Mouse (Mus musculus): ENCODE measurements around the gene Foxp1.

GRCm38 (mm10) chr6:99138041-99138440, 384.5 kb downstream of the Foxp1 start:
- no peak for TF ChIP-seq CTCF (IDR thresholded peaks at IDR 0.05; ENCODE audit: borderline replicate concordance, control insufficient read depth, extremely low read depth, insufficient read depth, low read length, poor library complexity)
- no peak for TF ChIP-seq POLR2A (IDR thresholded peaks at IDR 0.05; ENCODE audit: control insufficient read depth, extremely low read depth, insufficient read depth, low read length, poor library complexity)
